ENCODE assay signal across 8 mouse cellular contexts in genomic region chr7:98102488-98102887, GRCm38 (mm10). TPM values are rescaled to one million over a fixed set of nuclear protein-coding genes. Genes with fewer than 3 reads are reported as not detected.
A peak's percentile ranks its signal among the peaks of the same experiment; 100 is the strongest.
DNase-seq lines count a peak whose midpoint lies in the region; ATAC-seq and TF ChIP-seq lines count a peak whose summit lies in the region.

No protein-coding gene starts in this region.

- peak overlapping the region; percentile 62 for H3K4me2 ChIP-seq in heart, embryonic 11.5 days
- peak overlapping the region; percentile 60 for H3K4me2 ChIP-seq in hindbrain, embryonic 15.5 days
- H3K4me2 ChIP-seq in midbrain, embryonic 12.5 days (replicated peaks), result peak overlapping the region; percentile 47

- TF ChIP-seq CTCF in brain, embryonic 14.5 days (IDR thresholded peaks at IDR 0.05; ENCODE audit: borderline replicate concordance, extremely low read depth, insufficient read depth, insufficient read length), result no peak

- WGBS in heart, embryonic 11.5 days (ENCODE audit: insufficient replicate concordance), result 96% methylated on average over 11 of the region's 11 CpGs
- WGBS in hindbrain, embryonic 15.5 days, result 92% methylated on average over 11 of the region's 11 CpGs
- 92% methylated on average over 11 of the region's 11 CpGs for WGBS in midbrain, embryonic 12.5 days

- H3K9ac ChIP-seq in heart, embryonic 11.5 days (ENCODE audit: low read depth, low read length), result peak overlapping the region; percentile 71
- peak overlapping the region; percentile 51 for H3K9ac ChIP-seq in hindbrain, embryonic 15.5 days
- 0 out of 2 replicates have a peak overlapping the region, but pooled peaks have one; percentile 24 for H3K9ac ChIP-seq in midbrain, embryonic 12.5 days (replicated peaks)

- H3K27me3 ChIP-seq in heart, embryonic 11.5 days (ENCODE audit: control insufficient read depth, insufficient read depth, low read length), result no peaks in the 10 kb centered on the region
- H3K27me3 ChIP-seq in hindbrain, embryonic 15.5 days, result no peaks in the 10 kb centered on the region
- H3K27me3 ChIP-seq in midbrain, embryonic 12.5 days, result 0 out of 2 replicates have a peak, but pooled peaks cover 3% of the 10 kb centered on the region

- no peak for ATAC-seq in heart, embryonic 11.5 days (replicated peaks; ENCODE audit: insufficient number of reproducible peaks, low FRiP score, low TSS enrichment)
- peak; percentile 37 for ATAC-seq in hindbrain, embryonic 15.5 days (ENCODE audit: low FRiP score, low read depth)
- ATAC-seq in midbrain, embryonic 12.5 days (ENCODE audit: low FRiP score, low read depth), result no peak

- H3K9me3 ChIP-seq in heart, embryonic 11.5 days (replicated peaks; ENCODE audit: control insufficient read depth, low read length), result peaks cover under 1% of the 10 kb centered on the region
- H3K9me3 ChIP-seq in hindbrain, embryonic 15.5 days, result no peaks in the 10 kb centered on the region
- H3K9me3 ChIP-seq in midbrain, embryonic 12.5 days, result 0 out of 2 replicates have a peak, but pooled peaks cover under 1% of the 10 kb centered on the region

- H3K36me3 ChIP-seq in heart, embryonic 11.5 days (ENCODE audit: control insufficient read depth, insufficient read depth, low read length), result peaks cover 3% of the 10 kb centered on the region
- peaks cover 5% of the 10 kb centered on the region; the same call in 1 of the 2 replicates for H3K36me3 ChIP-seq in hindbrain, embryonic 15.5 days
- peaks cover 7% of the 10 kb centered on the region; the same call in 1 of the 2 replicates for H3K36me3 ChIP-seq in midbrain, embryonic 12.5 days

- no peak overlapping the region for H3K4me3 ChIP-seq in heart, embryonic 11.5 days (ENCODE audit: low read depth, low read length)
- H3K4me3 ChIP-seq in hindbrain, embryonic 15.5 days, result no peak overlapping the region
- no peak overlapping the region for H3K4me3 ChIP-seq in midbrain, embryonic 12.5 days

- intact Hi-C loops in heart, postnatal 36 days (cut with DNase I), result no loop called here

- TF ChIP-seq POLR2A in brain, embryonic 14.5 days (IDR thresholded peaks at IDR 0.05; ENCODE audit: borderline replicate concordance, extremely low read depth, insufficient read depth, insufficient read length, poor library complexity, severe bottlenecking), result no peak

- DNase-seq in heart, postnatal 36 days, result no peak
- DNase-seq in brain, embryonic 14.5 days (ENCODE audit: low read depth), result peak; percentile 9
- DNase-seq in thymus, postnatal 25 days, result no peak
- DNase-seq in spleen, adult 18-20 months, result no peak
- DNase-seq in left cerebral cortex, adult 18-20 months (ENCODE audit: low spot score in 2 of 2), result no peak

- peaks cover 22% of the 10 kb centered on the region for H3K4me1 ChIP-seq in heart, embryonic 11.5 days (ENCODE audit: control insufficient read depth, insufficient read depth, low read length)
- peaks cover 23% of the 10 kb centered on the region for H3K4me1 ChIP-seq in hindbrain, embryonic 15.5 days (replicated peaks)
- H3K4me1 ChIP-seq in midbrain, embryonic 12.5 days, result peaks cover 6% of the 10 kb centered on the region

- no peak overlapping the region for H3K27ac ChIP-seq in heart, embryonic 11.5 days (ENCODE audit: low read depth, low read length)
- H3K27ac ChIP-seq in hindbrain, embryonic 15.5 days (replicated peaks), result no peak overlapping the region
- no peak overlapping the region for H3K27ac ChIP-seq in midbrain, embryonic 12.5 days (replicated peaks)

RNA-seq across cellular contexts. Expression of gene Myo7a, which starts 16.8 kb away (rescaled TPM):
- polyA plus RNA-seq in heart, embryonic 11.5 days (2014; fragmentation: Nextera tagmentation; extraction: Ambion mirVana), result 8.4 and 11.9 TPM in 2 replicates
- total RNA-seq in heart, postnatal 36 days (2021), result 1 to 10 TPM; 5.3 to 5.8 TPM
- 25.9 and 42.1 TPM in 2 replicates for polyA plus RNA-seq in brain, embryonic 14.5 days (2012; rRNA removed)
- polyA plus RNA-seq in hindbrain, embryonic 15.5 days (2015; fragmentation: Nextera tagmentation; extraction: Ambion mirVana), result 16.6 and 19.3 TPM in 2 replicates
- polyA plus RNA-seq in midbrain, embryonic 12.5 days (2016; fragmentation: Nextera tagmentation; extraction: Ambion mirVana), result 20.6 and 21.6 TPM in 2 replicates
- total RNA-seq in left cerebral cortex, adult 18-20 months (2021), result 10 to 100 TPM in 1 of 2 experiments, 1 to 10 TPM in 1; 9.9 to 10.3 TPM

RNA-seq across cellular contexts. Expression of gene Omp, which starts 42.8 kb away (rescaled TPM):
- 0.37 and 0.47 TPM in 2 replicates for polyA plus RNA-seq in heart, embryonic 11.5 days (2014; fragmentation: Nextera tagmentation; extraction: Ambion mirVana)
- total RNA-seq in heart, postnatal 36 days (2021), result under 1 TPM in 1 of 2 experiments, not detected in 1; 0.11 TPM
- polyA plus RNA-seq in brain, embryonic 14.5 days (2012; rRNA removed), result 0.18 and 0.33 TPM in 2 replicates
- polyA plus RNA-seq in hindbrain, embryonic 15.5 days (2015; fragmentation: Nextera tagmentation; extraction: Ambion mirVana), result 0.56 and 0.62 TPM in 2 replicates
- 0.13 TPM in 1 of 2 replicates, not detected in the other for polyA plus RNA-seq in midbrain, embryonic 12.5 days (2016; fragmentation: Nextera tagmentation; extraction: Ambion mirVana)
- total RNA-seq in left cerebral cortex, adult 18-20 months (2021), result under 1 TPM; 0.60 to 0.66 TPM
